Mouse (Mus musculus) stomach, postnatal 0 days (tissue): ENCODE results near the gene Exoc6.

Experiments
- CTCF ChIP-seq: IDR thresholded peaks from 2 replicates; pipeline ENCODE4 v1.5.1; 2016; ENCODE audit warnings: antibody characterized with exemption, low read depth, mild to moderate bottlenecking, moderate library complexity
- EP300 ChIP-seq: optimal IDR thresholded peaks from 2 replicates; pipeline ENCODE3; 2016; ENCODE audit warnings: antibody characterized with exemption

- TF ChIP-seq CTCF = peak; percentile 83
- TF ChIP-seq EP300 = no peak
These were observed 40.5 kb upstream of the Exoc6 start for GRCm38 (mm10) chr19:37509725-37510124.
